Mouse (Mus musculus): ENCODE data around the gene Klk1b27. TPM values are rescaled to one million over a fixed set of nuclear protein-coding genes. Genes with fewer than 3 reads are reported as not detected.
"Not testable (repeated sequence)": the region's sequence is repeated elsewhere in the genome, so short reads cannot be mapped to it uniquely, and the experiment has no call there.

Klk1b27 gene
- not detected for total RNA-seq (2022)

GRCm38 (mm10) chr7:44051990-44052389 lies at the start of gene Klk1b27:
TSS of gene Klk1b27 (plus strand) at chr7:44052290.
- DNase-seq (ENCODE audit: low spot score in 2 of 2), result not testable (repeated sequence)

- no peak for DNase-seq (ENCODE audit: low spot score in 2 of 2)
Measured at GRCm38 (mm10) chr7:44004847-44005246, 47.2 kb upstream of the Klk1b27 start.

- DNase-seq (ENCODE audit: low spot score in 2 of 2), result not testable (repeated sequence)
Measured at GRCm38 (mm10) chr7:44011868-44012267, 40.2 kb upstream of the Klk1b27 start, which contains the start of gene Klk1b26. TSS of gene Klk1b26 (plus strand) at chr7:44012168.

- DNase-seq (ENCODE audit: low spot score in 2 of 2), result peak; percentile 9 to 11
Measured at GRCm38 (mm10) chr7:44014666-44015065, 37.4 kb upstream of the Klk1b27 start.

- DNase-seq (ENCODE audit: low spot score in 2 of 2), result peak in 1 of 2 experiments; percentile 5
Measured at GRCm38 (mm10) chr7:44015071-44015470, 37.0 kb upstream of the Klk1b27 start.

- DNase-seq (ENCODE audit: low spot score in 2 of 2), result no peak
Measured at GRCm38 (mm10) chr7:44072117-44072516, 20.0 kb downstream of the Klk1b27 start.

- DNase-seq (ENCODE audit: low spot score in 2 of 2), result no peak
Measured at GRCm38 (mm10) chr7:44077703-44078102, 25.6 kb downstream of the Klk1b27 start.

- no peak for DNase-seq (ENCODE audit: low spot score in 2 of 2)
Measured at GRCm38 (mm10) chr7:44096111-44096510, 44.0 kb downstream of the Klk1b27 start.

GRCm38 (mm10) chr7:44102028-44102427 lies 49.9 kb downstream of the Klk1b27 start, which contains the start of gene Klk1b21:
TSS of gene Klk1b21 (plus strand) at chr7:44102328.
- not testable (repeated sequence) for DNase-seq (ENCODE audit: low spot score in 2 of 2)

Other genes starting within 250 kb of the Klk1b27 start
- gene Klk7, start 241.0 kb upstream of the Klk1b27 start, total RNA-seq (2022), result under 1 TPM; 0.20 to 0.87 (median 0.46) TPM
- 10 to 100 TPM in 1 of 4 experiments, 1 to 10 TPM in 2, under 1 TPM in 1; 0.66 to 11.7 (median 4.5) TPM for gene Klk6, start 227.8 kb upstream of the Klk1b27 start, total RNA-seq (2022)
- gene Klk5, start 210.3 kb upstream of the Klk1b27 start, total RNA-seq (2022), result not detected
- not detected for gene Klk4, start 171.1 kb upstream of the Klk1b27 start, total RNA-seq (2022)
- not detected for gene Klk15, start 118.5 kb upstream of the Klk1b27 start, total RNA-seq (2022)
- not detected for gene Klk1b8, start 101.6 kb upstream of the Klk1b27 start, total RNA-seq (2022)
- not detected for gene Klk1b1, start 85.5 kb upstream of the Klk1b27 start, total RNA-seq (2022)
- gene Klk1b9, start 76.2 kb upstream of the Klk1b27 start, total RNA-seq (2022), result not detected
- gene Klk1b11, start 56.4 kb upstream of the Klk1b27 start, total RNA-seq (2022), result not detected
- not detected for gene Klk1b26, start 40.1 kb upstream of the Klk1b27 start, total RNA-seq (2022)
- not detected for gene Klk1b21, start 50.0 kb downstream of the Klk1b27 start, total RNA-seq (2022)
- not detected for gene Klk1b22, start 60.4 kb downstream of the Klk1b27 start, total RNA-seq (2022)
- not detected for gene Klk1b16, start 84.5 kb downstream of the Klk1b27 start, total RNA-seq (2022)
- not detected for gene Klk1b24, start 135.9 kb downstream of the Klk1b27 start, total RNA-seq (2022)
- gene Klk1b3, start 145.9 kb downstream of the Klk1b27 start, total RNA-seq (2022), result not detected
- gene Klk1b4, start 155.1 kb downstream of the Klk1b27 start, total RNA-seq (2022), result not detected
- gene Klk1b5, start 163.7 kb downstream of the Klk1b27 start, total RNA-seq (2022), result not detected
- not detected for gene Klk1, start 173.1 kb downstream of the Klk1b27 start, total RNA-seq (2022)
- not detected for gene Gm36864, start 183.9 kb downstream of the Klk1b27 start, total RNA-seq (2022)
- 1 to 10 TPM; 1.3 to 2.4 (median 1.7) TPM for gene 1700028J19Rik, start 194.4 kb downstream of the Klk1b27 start, total RNA-seq (2022)
- 10 to 100 TPM; 76.7 to 94.0 (median 85.5) TPM for gene 2410002F23Rik, start 194.4 kb downstream of the Klk1b27 start, total RNA-seq (2022)
- gene Acp4, start 205.1 kb downstream of the Klk1b27 start, total RNA-seq (2022), result not detected
- gene Gm15517, start 209.2 kb downstream of the Klk1b27 start, total RNA-seq (2022), result not detected